Mouse (Mus musculus) neural tube, embryonic 13.5 days (tissue): ENCODE data around the gene Npcd. TPM values are rescaled to one million over a fixed set of nuclear protein-coding genes. Genes with fewer than 3 reads are reported as not detected.

Experiments used
- ATAC-seq: fragments of 200-750 bp; cut with Nextera tagmentation; 2 replicates; pipeline ENCODE4 v1.8.0; 2017; ENCODE audit warnings: low read depth, mild to moderate bottlenecking, moderate TSS enrichment, moderate library complexity
- H3K27ac ChIP-seq: fragments of 300-500 bp; sonication (generic); replicated peaks from 2 replicates; pipeline ENCODE4 v1.5.1; 2015; ENCODE audit warnings: moderate library complexity, mild to moderate bottlenecking, inconsistent platforms
- H3K27me3 ChIP-seq: fragments of 300-500 bp; sonication (generic); 2 replicates; pipeline ENCODE4 v1.6.1; 2015; ENCODE audit warnings: mild to moderate bottlenecking, inconsistent platforms
- H3K36me3 ChIP-seq: fragments of 300-500 bp; sonication (generic); 2 replicates; pipeline ENCODE4 v1.6.1; 2015; ENCODE audit warnings: mild to moderate bottlenecking, inconsistent platforms
- H3K4me1 ChIP-seq: fragments of 300-500 bp; sonication (generic); replicated peaks from 2 replicates; pipeline ENCODE4 v1.6.1; 2015; ENCODE audit warnings: inconsistent platforms
- H3K4me2 ChIP-seq: fragments of 300-500 bp; sonication (generic); 2 replicates; pipeline ENCODE4 v1.6.1; 2015; ENCODE audit warnings: inconsistent platforms, mild to moderate bottlenecking, moderate library complexity
- H3K4me3 ChIP-seq: fragments of 300-500 bp; sonication (generic); 2 replicates; pipeline ENCODE4 v1.5.1; 2015; ENCODE audit warnings: mild to moderate bottlenecking, inconsistent platforms
- H3K9ac ChIP-seq: fragments of 300-500 bp; sonication (generic); 2 replicates; pipeline ENCODE4 v1.6.1; 2015; ENCODE audit warnings: moderate library complexity, mild to moderate bottlenecking, inconsistent platforms
- H3K9me3 ChIP-seq: fragments of 300-500 bp; sonication (generic); 2 replicates; pipeline ENCODE4 v1.6.1; 2016; ENCODE audit warnings: inconsistent platforms
- WGBS: fragments of 180-500 bp; shearing (Covaris S2); methylation state at CpG from one replicate; pipeline ENCODE4 v1.1.7; 2015; 5-methylcytosine and 5-hydroxymethylcytosine counted together
- polyA plus RNA-seq: library from polyadenylated mRNA; unstranded; fragments of >200 nt; fragmentation: Nextera tagmentation; extraction: Ambion mirVana; gene quantifications from 2 replicates; pipeline ENCODE4 v1.2.1, GENCODE M21; 2015

Gene Npcd
- polyA plus RNA-seq, 1 experiment from 2014 or later, result not detected

GRCm38 (mm10) chr15:79755977-79756625, 77.9 kb downstream of the Npcd start:
- H3K27ac ChIP-seq, result no peak overlapping the region
- H3K9me3 ChIP-seq, result no peaks in the 10 kb centered on the region
- H3K9ac ChIP-seq, result peak overlapping the region; percentile 43; the same call in 1 of the 2 replicates
- no peaks in the 10 kb centered on the region for H3K27me3 ChIP-seq
- H3K4me1 ChIP-seq, result peaks cover 5% of the 10 kb centered on the region; the same call in 1 of the 2 replicates
- WGBS, result 66% methylated on average over 8 of the region's 8 CpGs
- no peak for ATAC-seq
- H3K4me2 ChIP-seq, result no peak overlapping the region
- no peaks in the 10 kb centered on the region for H3K36me3 ChIP-seq
- H3K4me3 ChIP-seq, result no peak overlapping the region

- Histone ChIP-seq H3K27ac (no peak overlapping the region), H3K9me3 (no peaks in the 10 kb centered on the region)
- WGBS, result 82% methylated on average over 4 of the region's 4 CpGs
Measured at GRCm38 (mm10) chr15:79755176-79755575, 78.9 kb downstream of the Npcd start.

DNA sequence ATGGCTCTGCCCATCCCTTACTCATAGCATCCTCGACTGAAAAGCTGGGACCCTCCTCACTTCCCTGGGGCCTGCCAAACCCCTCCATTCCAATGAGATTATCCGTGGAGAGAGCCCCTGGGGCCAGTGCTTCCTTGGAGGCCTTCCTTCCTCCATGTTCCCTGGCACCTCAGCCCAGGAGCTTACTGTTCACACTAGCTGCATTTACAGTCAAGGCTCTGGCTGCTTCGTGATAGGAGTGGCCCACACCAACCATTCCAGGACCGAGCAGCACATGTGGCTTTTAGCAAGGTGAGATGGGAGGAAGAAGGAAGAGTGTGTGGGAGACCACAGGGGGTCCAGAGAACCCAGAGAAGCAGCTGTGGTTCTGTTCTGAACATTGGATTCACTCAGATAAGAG, 80.2 kb downstream of the Npcd start:
- Histone ChIP-seq H3K27me3 (no peaks in the 10 kb centered on the region), H3K4me1 (peaks cover 5% of the 10 kb centered on the region; the same call in 1 of the 2 replicates), H3K4me2 (no peak overlapping the region), H3K27ac (no peak overlapping the region), H3K36me3 (no peaks in the 10 kb centered on the region), H3K9me3 (no peaks in the 10 kb centered on the region), H3K9ac (peak overlapping the region; percentile 38; the same call in 1 of the 2 replicates), H3K4me3 (no peak overlapping the region)
- ATAC-seq, result no peak
- 60% methylated on average over 4 of the region's 4 CpGs for WGBS

More at GRCm38 (mm10) chr15:79755176-79755575, 78.9 kb downstream of the Npcd start:
- Histone ChIP-seq H3K4me1 (peaks cover 5% of the 10 kb centered on the region; the same call in 1 of the 2 replicates), H3K4me2 (no peak overlapping the region), H3K36me3 (no peaks in the 10 kb centered on the region), H3K9ac (no peak overlapping the region), H3K27me3 (no peaks in the 10 kb centered on the region), H3K4me3 (no peak overlapping the region)
- no peak for ATAC-seq

GRCm38 (mm10) chr15:79753420-79753752, 80.7 kb downstream of the Npcd start:
- Histone ChIP-seq H3K4me3 (no peak overlapping the region), H3K4me1 (peaks cover 5% of the 10 kb centered on the region; the same call in 1 of the 2 replicates), H3K36me3 (no peaks in the 10 kb centered on the region), H3K27ac (no peak overlapping the region), H3K9ac (no peak overlapping the region), H3K27me3 (no peaks in the 10 kb centered on the region), H3K9me3 (no peaks in the 10 kb centered on the region), H3K4me2 (no peak overlapping the region)
- WGBS, result 91% methylated on average over 3 of the region's 3 CpGs
- peak; percentile 23; the same call in 1 of the 2 replicates for ATAC-seq

GRCm38 (mm10) chr15:79752742-79753419, 81.2 kb downstream of the Npcd start:
- no peak overlapping the region for H3K4me3 ChIP-seq
- H3K4me1 ChIP-seq, result peaks cover 5% of the 10 kb centered on the region; the same call in 1 of the 2 replicates
- H3K9ac ChIP-seq, result no peak overlapping the region
- H3K27ac ChIP-seq, result no peak overlapping the region
- 26% methylated on average over 11 of the region's 11 CpGs for WGBS
- H3K36me3 ChIP-seq, result no peaks in the 10 kb centered on the region
- peak; percentile 33; the same call in 1 of the 2 replicates for ATAC-seq
- H3K27me3 ChIP-seq, result no peaks in the 10 kb centered on the region
- H3K4me2 ChIP-seq, result no peak overlapping the region
- no peaks in the 10 kb centered on the region for H3K9me3 ChIP-seq

DNA sequence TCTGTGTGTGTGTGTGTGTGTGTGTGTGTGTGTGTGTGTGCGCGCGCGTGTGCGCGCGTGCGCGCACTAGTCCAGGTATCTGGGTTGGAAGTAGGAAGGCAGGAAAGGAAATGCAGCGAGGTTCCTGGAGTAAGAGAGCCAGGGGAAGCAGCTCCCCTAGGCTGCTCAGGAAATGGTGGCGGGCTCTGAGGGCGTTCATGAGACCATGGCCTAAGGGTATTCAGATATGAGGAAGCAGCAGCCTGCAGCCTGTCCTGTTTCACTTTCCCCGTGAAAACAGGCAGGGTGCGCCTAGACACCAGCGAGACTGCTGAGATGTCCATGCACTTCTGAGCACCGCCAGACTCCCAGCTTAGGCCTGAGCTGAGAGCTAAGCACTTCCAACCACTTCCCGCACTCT, 82.3 kb downstream of the Npcd start:
- ATAC-seq, result no peak
- H3K4me3 ChIP-seq, result no peak overlapping the region
- no peaks in the 10 kb centered on the region for H3K9me3 ChIP-seq
- no peaks in the 10 kb centered on the region for H3K27me3 ChIP-seq
- H3K27ac ChIP-seq, result no peak overlapping the region
- H3K9ac ChIP-seq, result no peak overlapping the region
- no peaks in the 10 kb centered on the region for H3K36me3 ChIP-seq
- H3K4me1 ChIP-seq, result peaks cover 5% of the 10 kb centered on the region; the same call in 1 of the 2 replicates
- no peak overlapping the region for H3K4me2 ChIP-seq
- WGBS, result 86% methylated on average over 17 of the region's 17 CpGs

GRCm38 (mm10) chr15:79750266-79750665, 83.8 kb downstream of the Npcd start:
- no peak for ATAC-seq

GRCm38 (mm10) chr15:79749162-79749561, 84.9 kb downstream of the Npcd start:
- Histone ChIP-seq H3K36me3 (no peaks in the 10 kb centered on the region), H3K9me3 (no peaks in the 10 kb centered on the region), H3K27me3 (no peaks in the 10 kb centered on the region), H3K4me3 (no peak overlapping the region), H3K4me1 (no peaks in the 10 kb centered on the region), H3K9ac (no peak overlapping the region), H3K4me2 (no peak overlapping the region), H3K27ac (no peak overlapping the region)
- ATAC-seq, result no peak
- 92% methylated on average over 7 of the region's 7 CpGs for WGBS

More at GRCm38 (mm10) chr15:79750266-79750665, 83.8 kb downstream of the Npcd start:
- 89% methylated on average over 8 of the region's 8 CpGs for WGBS
- no peaks in the 10 kb centered on the region for H3K36me3 ChIP-seq
- H3K9me3 ChIP-seq, result no peaks in the 10 kb centered on the region
- no peak overlapping the region for H3K4me2 ChIP-seq
- no peaks in the 10 kb centered on the region for H3K4me1 ChIP-seq
- H3K9ac ChIP-seq, result no peak overlapping the region
- H3K4me3 ChIP-seq, result no peak overlapping the region
- H3K27me3 ChIP-seq, result no peaks in the 10 kb centered on the region
- H3K27ac ChIP-seq, result no peak overlapping the region

- Histone ChIP-seq H3K4me2 (no peak overlapping the region), H3K9me3 (no peaks in the 10 kb centered on the region), H3K9ac (no peak overlapping the region), H3K27me3 (no peaks in the 10 kb centered on the region), H3K4me3 (no peak overlapping the region), H3K36me3 (no peaks in the 10 kb centered on the region), H3K27ac (no peak overlapping the region), H3K4me1 (peaks cover 4% of the 10 kb centered on the region)
- no peak for ATAC-seq
- WGBS, result 50% methylated on average over 11 of the region's 11 CpGs
Measured at GRCm38 (mm10) chr15:79747998-79748397, 86.0 kb downstream of the Npcd start.

- H3K27ac ChIP-seq, result no peak overlapping the region
Measured at GRCm38 (mm10) chr15:79745883-79746282, 88.2 kb downstream of the Npcd start.

GRCm38 (mm10) chr15:79745312-79745711, 88.7 kb downstream of the Npcd start:
- Histone ChIP-seq H3K27ac (no peak overlapping the region), H3K9ac (no peak overlapping the region), H3K4me1 (peaks cover 21% of the 10 kb centered on the region), H3K36me3 (no peaks in the 10 kb centered on the region), H3K9me3 (no peaks in the 10 kb centered on the region), H3K4me2 (no peak overlapping the region), H3K4me3 (no peak overlapping the region), H3K27me3 (no peaks in the 10 kb centered on the region)
- ATAC-seq, result no peak
- WGBS, result 84% methylated on average over 10 of the region's 10 CpGs

More at GRCm38 (mm10) chr15:79745883-79746282, 88.2 kb downstream of the Npcd start:
- WGBS, result 91% methylated on average over 5 of the region's 5 CpGs
- H3K27me3 ChIP-seq, result no peaks in the 10 kb centered on the region
- H3K9me3 ChIP-seq, result no peaks in the 10 kb centered on the region
- no peak overlapping the region for H3K4me2 ChIP-seq
- H3K36me3 ChIP-seq, result no peaks in the 10 kb centered on the region
- H3K4me3 ChIP-seq, result no peak overlapping the region
- H3K4me1 ChIP-seq, result peaks cover 16% of the 10 kb centered on the region
- ATAC-seq, result no peak
- H3K9ac ChIP-seq, result no peak overlapping the region

GRCm38 (mm10) chr15:79744742-79745141, 89.3 kb downstream of the Npcd start:
- no peak overlapping the region for H3K9ac ChIP-seq
- 85% methylated on average over 8 of the region's 8 CpGs for WGBS
- H3K36me3 ChIP-seq, result 0 out of 2 replicates have a peak, but pooled peaks cover 1% of the 10 kb centered on the region
- H3K27ac ChIP-seq, result no peak overlapping the region
- H3K27me3 ChIP-seq, result no peaks in the 10 kb centered on the region
- H3K4me1 ChIP-seq, result peaks cover 27% of the 10 kb centered on the region
- no peak for ATAC-seq
- H3K9me3 ChIP-seq, result no peaks in the 10 kb centered on the region
- H3K4me2 ChIP-seq, result no peak overlapping the region
- no peak overlapping the region for H3K4me3 ChIP-seq
